In the genomic region with DNA sequence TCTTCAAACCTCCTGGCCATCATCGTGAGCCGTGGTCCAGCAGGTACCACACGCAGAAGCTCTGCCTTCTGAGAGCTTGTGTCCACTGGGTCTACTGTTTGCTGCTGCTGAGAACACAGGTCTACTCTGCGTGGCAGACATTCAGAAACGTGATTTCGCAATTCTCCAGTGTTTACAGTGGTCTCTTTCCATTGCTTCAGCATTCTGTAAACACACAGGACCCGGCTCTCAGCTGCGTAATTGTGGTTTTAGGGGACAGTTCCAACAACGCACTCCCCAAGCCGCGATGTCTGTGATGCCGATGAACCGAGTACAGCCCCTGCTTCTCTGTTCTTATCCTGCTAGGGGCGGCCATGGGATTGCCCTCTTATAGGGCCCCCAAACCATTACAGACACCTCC, we compare ENCODE assay signal across 10 mouse cellular contexts. TPM values are rescaled to one million over a fixed set of nuclear protein-coding genes. Genes with fewer than 3 reads are reported as not detected.
DNase-seq lines count a peak whose midpoint lies in the region; ATAC-seq and TF ChIP-seq lines count a peak whose summit lies in the region.
"Had no signal": no experiment of that assay in that cellular context is flagged by ENCODE, and none has a peak within 500 bp of the region (broad histone marks: within the 10 kb centered on the region; RNA-seq: fewer than 3 reads in every experiment).

No protein-coding gene starts in this region.

- H3K36me3 ChIP-seq in kidney, adult 2 months (ENCODE audit: control insufficient read depth, insufficient read depth, low read length) = no peaks in the 10 kb centered on the region
- H3K36me3 ChIP-seq in liver, embryonic 15.5 days (replicated peaks) = no peaks in the 10 kb centered on the region
- H3K36me3 ChIP-seq: midbrain, embryonic 12.5 days had no signal

- TF ChIP-seq POLR2A in kidney, adult 2 months (IDR thresholded peaks at IDR 0.05; ENCODE audit: low read depth, low read length) = no peak
- TF ChIP-seq POLR2A in embryonic fibroblast, embryonic 13.5 days (IDR thresholded peaks at IDR 0.05; ENCODE audit: low read depth, low read length) = no peak

- H3K9ac ChIP-seq in liver, embryonic 15.5 days = no peak overlapping the region
- H3K9ac ChIP-seq: midbrain, embryonic 12.5 days had no signal

- H3K27me3 ChIP-seq in kidney, adult 2 months (replicated peaks; ENCODE audit: control insufficient read depth, insufficient read depth, low read length) = no peaks in the 10 kb centered on the region
- H3K27me3 ChIP-seq in liver, embryonic 15.5 days = peaks cover 14% of the 10 kb centered on the region; the same call in 1 of the 2 replicates
- H3K27me3 ChIP-seq: midbrain, embryonic 12.5 days had no signal

- DNase-seq in kidney, adult 2 months = peak; percentile 44
- no peak for DNase-seq in kidney, adult 11 months
- DNase-seq in T-cell, adult 2 months (ENCODE audit: low spot score) = no peak
- DNase-seq in adrenal gland, postnatal 25 days = no peak
- DNase-seq: adrenal gland, postnatal 14 days had no signal

- H3K4me2 ChIP-seq in liver, embryonic 15.5 days = no peak overlapping the region
- H3K4me2 ChIP-seq: midbrain, embryonic 12.5 days had no signal

- peaks cover 3% of the 10 kb centered on the region; the same call in 1 of the 2 replicates for H3K4me1 ChIP-seq in kidney, adult 2 months (ENCODE audit: control insufficient read depth, insufficient read depth, low read length)
- no peaks in the 10 kb centered on the region for H3K4me1 ChIP-seq in embryonic fibroblast, embryonic 13.5 days (ENCODE audit: control insufficient read depth, insufficient read depth, low read length)
- peaks cover 20% of the 10 kb centered on the region for H3K4me1 ChIP-seq in liver, embryonic 15.5 days (replicated peaks)
- H3K4me1 ChIP-seq: midbrain, embryonic 12.5 days had no signal

- no peak for TF ChIP-seq CTCF in kidney, adult 2 months (conservative IDR thresholded peaks at IDR 0.05; ENCODE audit: insufficient read depth, insufficient read length, low read depth, low read length)
- TF ChIP-seq CTCF in embryonic fibroblast, embryonic 13.5 days (IDR thresholded peaks at IDR 0.05; ENCODE audit: borderline replicate concordance, insufficient read depth, low read length) = no peak

- no peak overlapping the region for H3K4me3 ChIP-seq in kidney, adult 2 months (ENCODE audit: insufficient read depth, low read depth, low read length)
- no peak overlapping the region for H3K4me3 ChIP-seq in embryonic fibroblast, embryonic 13.5 days (ENCODE audit: insufficient read depth, low read length)
- no peak overlapping the region for H3K4me3 ChIP-seq in liver, embryonic 15.5 days (replicated peaks)
- H3K4me3 ChIP-seq: midbrain, embryonic 12.5 days had no signal

- no peaks in the 10 kb centered on the region for H3K9me3 ChIP-seq in liver, embryonic 15.5 days (replicated peaks)
- H3K9me3 ChIP-seq: midbrain, embryonic 12.5 days had no signal

- peak; percentile 57 for ATAC-seq in liver, embryonic 15.5 days (ENCODE audit: insufficient read depth)
- ATAC-seq in megakaryocyte progenitor cell, adult 5-6 weeks (replicated peaks; ENCODE audit: poor library complexity) = peak; percentile 39; the same call in 1 of the 2 replicates
- no peak for ATAC-seq in CD4-positive, CD25-positive, alpha-beta regulatory T cell, adult 4 months

- peak overlapping the region; percentile 48; the same call in 1 of the 2 replicates for H3K27ac ChIP-seq in kidney, adult 2 months (ENCODE audit: insufficient read depth, low read depth, low read length)
- H3K27ac ChIP-seq in embryonic fibroblast, embryonic 13.5 days (ENCODE audit: insufficient read depth, low read length) = peak overlapping the region; percentile 16; the same call in 1 of the 2 replicates
- no peak overlapping the region for H3K27ac ChIP-seq in liver, embryonic 15.5 days (replicated peaks)
- H3K27ac ChIP-seq: midbrain, embryonic 12.5 days had no signal

- WGBS in kidney, adult 2 months = 79% methylated on average over 14 of the region's 14 CpGs
- 52% methylated on average over 14 of the region's 14 CpGs for WGBS in liver, embryonic 15.5 days (ENCODE audit: insufficient replicate concordance)

RNA-seq across cellular contexts. Expression of gene Pofut2, which starts 16.1 kb away (rescaled TPM):
- 45.9 and 50.6 TPM in 2 replicates for polyA plus RNA-seq in kidney, adult 2 months (2012; rRNA removed)
- 91.4 and 101 TPM in 2 replicates for polyA plus RNA-seq in embryonic fibroblast, embryonic 13.5 days (2011; ENCODE audit: insufficient read length, low read depth, missing spikeins)
- 23.8 and 27.2 TPM in 2 replicates for polyA plus RNA-seq in liver, embryonic 15.5 days (2015; fragmentation: Nextera tagmentation; extraction: Ambion mirVana)
- 11.5 and 12.0 TPM in 2 replicates for total RNA-seq in megakaryocyte progenitor cell, adult 5-6 weeks (2015)
- 15.0 and 15.8 TPM in 2 replicates for total RNA-seq in megakaryocyte progenitor cell, adult 5-6 weeks (2017)
- 69.1 and 75.7 TPM in 2 replicates for total RNA-seq in adrenal gland, postnatal 25 days (2021)
- 10 to 100 TPM; 20.2 to 25.8 TPM for polyA plus RNA-seq in CD4-positive, CD25-positive, alpha-beta regulatory T cell, adult 4 months (2017; shearing (Covaris generic))
